Comparison of ENCODE assay signal across 16 mouse cellular contexts in genomic region chr4:129996015-129996414, GRCm38 (mm10). TPM values are rescaled to one million over a fixed set of nuclear protein-coding genes. Genes with fewer than 3 reads are reported as not detected.
A peak's percentile ranks its signal among the peaks of the same experiment; 100 is the strongest.
DNase-seq lines count a peak whose midpoint lies in the region; ATAC-seq and TF ChIP-seq lines count a peak whose summit lies in the region.
"Had no signal": no experiment of that assay in that cellular context is flagged by ENCODE, and none has a peak within 500 bp of the region (broad histone marks: within the 10 kb centered on the region; RNA-seq: fewer than 3 reads in every experiment).

No protein-coding gene starts in this region.

- in situ Hi-C loops in CH12.LX (cut with MboI; ENCODE audit: low pct_ligation_motif_present, low pct_unique_long_range_greater_than_20kb, low sequenced_read_pairs), result no loop called here

- no peak overlapping the region for H3K4me2 ChIP-seq in intestine, postnatal 0 days (replicated peaks; ENCODE audit: low read depth)
- H3K4me2 ChIP-seq in intestine, embryonic 16.5 days (ENCODE audit: low read depth, low read length), result no peak overlapping the region
- H3K4me2 ChIP-seq in lung, embryonic 14.5 days, result no peak overlapping the region
- no peak overlapping the region for H3K4me2 ChIP-seq in CH12.LX (ENCODE audit: insufficient read depth, low read depth, poor library complexity, severe bottlenecking)
- H3K4me2 ChIP-seq: embryonic facial prominence, embryonic 15.5 days; limb, embryonic 15.5 days; midbrain, embryonic 13.5 days had no signal

- H3K9me3 ChIP-seq in intestine, postnatal 0 days (ENCODE audit: control insufficient read depth), result no peaks in the 10 kb centered on the region
- H3K9me3 ChIP-seq in intestine, embryonic 16.5 days (ENCODE audit: control insufficient read depth, low read length), result no peaks in the 10 kb centered on the region
- no peaks in the 10 kb centered on the region for H3K9me3 ChIP-seq in lung, embryonic 14.5 days (ENCODE audit: low read depth, low read length)
- no peaks in the 10 kb centered on the region for H3K9me3 ChIP-seq in CH12.LX (replicated peaks; ENCODE audit: low read length)
- H3K9me3 ChIP-seq: embryonic facial prominence, embryonic 15.5 days; limb, embryonic 15.5 days; midbrain, embryonic 13.5 days had no signal

- TF ChIP-seq POLR2A in CH12.LX (IDR thresholded peaks at IDR 0.05; ENCODE audit: low read depth, low read length), result no peak

- no peak for TF ChIP-seq EP300 in CH12.LX (IDR thresholded peaks at IDR 0.05; ENCODE audit: low read length)

- peak; percentile 51 for TF ChIP-seq CTCF in intestine, postnatal 0 days (IDR thresholded peaks at IDR 0.05; ENCODE audit: low read depth)
- 0 out of 2 replicates have a peak, but pooled peaks have one; percentile 19 for TF ChIP-seq CTCF in lung, embryonic 14.5 days (IDR thresholded peaks at IDR 0.05; ENCODE audit: low read depth)
- peak; percentile 26 to 67; a peak in 2 of 4 replicates for TF ChIP-seq CTCF in CH12.LX (conservative IDR thresholded peaks at IDR 0.05 in 1 of 2, IDR thresholded peaks at IDR 0.05 in 1 of 2; ENCODE audit: low read depth in 2 of 2, low read length in 2 of 2)

- TF ChIP-seq RAD21 in CH12.LX (IDR thresholded peaks at IDR 0.05; ENCODE audit: low read depth, low read length), result peak; percentile 43

- H3K27ac ChIP-seq in intestine, postnatal 0 days (ENCODE audit: low read depth, low read length), result no peak overlapping the region
- no peak overlapping the region for H3K27ac ChIP-seq in intestine, embryonic 16.5 days (ENCODE audit: low read length)
- H3K27ac ChIP-seq in lung, embryonic 14.5 days (ENCODE audit: low read depth), result no peak overlapping the region
- H3K27ac ChIP-seq in CH12.LX (ENCODE audit: insufficient read depth, low read depth), result no peak overlapping the region
- H3K27ac ChIP-seq: embryonic facial prominence, embryonic 15.5 days; limb, embryonic 15.5 days; midbrain, embryonic 13.5 days had no signal

- no peaks in the 10 kb centered on the region for H3K36me3 ChIP-seq in intestine, postnatal 0 days (ENCODE audit: control insufficient read depth, insufficient read depth)
- H3K36me3 ChIP-seq in intestine, embryonic 16.5 days (ENCODE audit: control insufficient read depth, insufficient read depth, low read length), result no peaks in the 10 kb centered on the region
- no peaks in the 10 kb centered on the region; the same call in 1 of the 2 replicates for H3K36me3 ChIP-seq in lung, embryonic 14.5 days (ENCODE audit: insufficient read depth)
- H3K36me3 ChIP-seq in CH12.LX (replicated peaks in 1 of 2; ENCODE audit: control insufficient read depth in 1 of 2, insufficient read depth in 1 of 2, low read length in 1 of 2), result no peaks in the 10 kb centered on the region

- DNase-seq in lung, embryonic 14.5 days, result peak; percentile 18
- DNase-seq in lung, adult 18-20 months, result no peak
- DNase-seq in CH12.LX (ENCODE audit: extremely low read depth), result peak; percentile 38
- DNase-seq in neural tube, embryonic 10.5 days (ENCODE audit: extremely low spot score, low spot score), result no peak
- no peak for DNase-seq in adipocyte (ENCODE audit: low spot score)
- DNase-seq: gastrocnemius, postnatal 25 days; heart, postnatal 10 days; layer of hippocampus, postnatal 36 days had no signal

- H3K4me3 ChIP-seq in intestine, postnatal 0 days (ENCODE audit: low read depth, low read length), result no peak overlapping the region
- no peak overlapping the region for H3K4me3 ChIP-seq in intestine, embryonic 16.5 days (ENCODE audit: low read length)
- no peak overlapping the region for H3K4me3 ChIP-seq in lung, embryonic 14.5 days (ENCODE audit: low read depth, low read length)
- no peak overlapping the region for H3K4me3 ChIP-seq in CH12.LX (replicated peaks in 1 of 3; ENCODE audit: low read depth in 2 of 3, low read length in 2 of 3, poor library complexity in 1 of 3)
- H3K4me3 ChIP-seq: embryonic facial prominence, embryonic 15.5 days; limb, embryonic 15.5 days; midbrain, embryonic 13.5 days had no signal

- no peaks in the 10 kb centered on the region for H3K79me2 ChIP-seq in CH12.LX (replicated peaks; ENCODE audit: control insufficient read depth, extremely low read depth, insufficient read depth, poor library complexity, severe bottlenecking)

- dilution Hi-C loops in CH12.LX (cut with MboI; ENCODE audit: extremely low pct_ligation_motif_present, extremely low pct_unique_long_range_greater_than_20kb, low sequenced_read_pairs), result no loop called here

- 74% methylated on average over 4 of the region's 4 CpGs for WGBS in intestine, postnatal 0 days
- 76% methylated on average over 4 of the region's 4 CpGs for WGBS in intestine, embryonic 16.5 days
- WGBS in lung, embryonic 14.5 days, result 73% methylated on average over 4 of the region's 4 CpGs

- H3K27me3 ChIP-seq in intestine, postnatal 0 days (replicated peaks; ENCODE audit: control insufficient read depth, insufficient read depth, low read length), result no peaks in the 10 kb centered on the region; the same call in 1 of the 2 replicates
- 0 out of 2 replicates have a peak, but pooled peaks cover 11% of the 10 kb centered on the region for H3K27me3 ChIP-seq in intestine, embryonic 16.5 days (replicated peaks; ENCODE audit: control insufficient read depth, insufficient read depth, low read length)
- H3K27me3 ChIP-seq in lung, embryonic 14.5 days (ENCODE audit: insufficient read depth, low read length), result peaks cover 3% of the 10 kb centered on the region; the same call in 1 of the 2 replicates
- H3K27me3 ChIP-seq in CH12.LX (replicated peaks), result peaks cover 97% of the 10 kb centered on the region
- H3K27me3 ChIP-seq: embryonic facial prominence, embryonic 15.5 days had no signal

- H3K9ac ChIP-seq in intestine, postnatal 0 days (ENCODE audit: low read depth, low read length), result no peak overlapping the region
- no peak overlapping the region for H3K9ac ChIP-seq in intestine, embryonic 16.5 days (ENCODE audit: low read depth, low read length)
- H3K9ac ChIP-seq in lung, embryonic 14.5 days, result no peak overlapping the region
- H3K9ac ChIP-seq in CH12.LX (ENCODE audit: insufficient read depth, low read depth), result no peak overlapping the region
- H3K9ac ChIP-seq: embryonic facial prominence, embryonic 15.5 days; limb, embryonic 15.5 days; midbrain, embryonic 13.5 days had no signal

- ATAC-seq in intestine, postnatal 0 days, result no peak
- no peak for ATAC-seq in intestine, embryonic 16.5 days
- ATAC-seq in lung, embryonic 14.5 days (ENCODE audit: insufficient read depth), result no peak
- ATAC-seq in granulocyte monocyte progenitor cell, adult 5-6 weeks (replicated peaks; ENCODE audit: poor library complexity, severe bottlenecking), result peak; percentile 45
- ATAC-seq: CD4-positive, CD25-positive, alpha-beta regulatory T cell, adult 4 months; inflammation-experienced regulatory T-cells, adult 6 months; midbrain, embryonic 13.5 days had no signal

- H3K4me1 ChIP-seq in intestine, postnatal 0 days (replicated peaks; ENCODE audit: control insufficient read depth, insufficient read depth, low read length), result no peaks in the 10 kb centered on the region
- no peaks in the 10 kb centered on the region for H3K4me1 ChIP-seq in intestine, embryonic 16.5 days (ENCODE audit: control insufficient read depth, insufficient read depth, low read length)
- peaks cover 12% of the 10 kb centered on the region; the same call in 1 of the 2 replicates for H3K4me1 ChIP-seq in lung, embryonic 14.5 days (ENCODE audit: insufficient read depth)
- H3K4me1 ChIP-seq in CH12.LX (ENCODE audit: control insufficient read depth in 1 of 2, insufficient read depth in 2 of 2), result no peaks in the 10 kb centered on the region; a peak in 1 of 4 replicates

TF ChIP-seq in CH12.LX, 34 proteins besides CTCF, POLR2A, EP300 and RAD21:
- TF ChIP-seq BHLHE40 (IDR thresholded peaks at IDR 0.05; ENCODE audit: low read depth, low read length), result no peak
- TF ChIP-seq MAZ (IDR thresholded peaks at IDR 0.05; ENCODE audit: low read depth, low read length), result no peak
- no peak for TF ChIP-seq MXI1 (IDR thresholded peaks at IDR 0.05; ENCODE audit: low read depth, low read length)
- peak; percentile 67 for TF ChIP-seq SMC3 (IDR thresholded peaks at IDR 0.05; ENCODE audit: low read depth, low read length)

RNA-seq across cellular contexts. Expression of gene Adgrb2, which starts 11.3 kb away (rescaled TPM):
- polyA plus RNA-seq in intestine, postnatal 0 days (2015; fragmentation: Nextera tagmentation; extraction: Ambion mirVana), result 0.43 and 0.70 TPM in 2 replicates
- polyA plus RNA-seq in intestine, embryonic 16.5 days (2015; fragmentation: Nextera tagmentation; extraction: Ambion mirVana), result 0.99 and 1.0 TPM in 2 replicates
- 2.0 TPM in 2 replicates for polyA plus RNA-seq in lung, embryonic 14.5 days (2014; fragmentation: Nextera tagmentation; extraction: Ambion mirVana)
- total RNA-seq in CH12.LX (2012; rRNA removed) (0.04 and 0.08 TPM in 2 replicates), CH12.LX (2014; rRNA removed) (not detected in 2 replicates)
- not detected in 2 replicates for polyA plus RNA-seq in CH12.LX (2012; ENCODE audit: insufficient read length, low read depth)
- not detected in 2 replicates for total RNA-seq in granulocyte monocyte progenitor cell, adult 5-6 weeks (2014; fragmentation: Nextera tagmentation)
- total RNA-seq in granulocyte monocyte progenitor cell, adult 5-6 weeks (2017), result 0.13 TPM in 1 of 2 replicates, not detected in the other

RNA-seq across cellular contexts. Expression of gene Col16a1, which starts 51.6 kb away (rescaled TPM):
- polyA plus RNA-seq in intestine, postnatal 0 days (2015; fragmentation: Nextera tagmentation; extraction: Ambion mirVana), result 23.1 and 25.6 TPM in 2 replicates
- 36.3 and 45.1 TPM in 2 replicates for polyA plus RNA-seq in intestine, embryonic 16.5 days (2015; fragmentation: Nextera tagmentation; extraction: Ambion mirVana)
- 55.7 and 59.5 TPM in 2 replicates for polyA plus RNA-seq in lung, embryonic 14.5 days (2014; fragmentation: Nextera tagmentation; extraction: Ambion mirVana)
- total RNA-seq in CH12.LX (2012; rRNA removed) (0.13 TPM in 1 of 2 replicates, not detected in the other), CH12.LX (2014; rRNA removed) (not detected in 2 replicates)
- polyA plus RNA-seq in CH12.LX (2012; ENCODE audit: insufficient read length, low read depth), result not detected in 2 replicates
- total RNA-seq in granulocyte monocyte progenitor cell, adult 5-6 weeks (2014; fragmentation: Nextera tagmentation), result 0.21 TPM in 1 of 2 replicates, not detected in the other
- 0.52 and 1.9 TPM in 2 replicates for total RNA-seq in granulocyte monocyte progenitor cell, adult 5-6 weeks (2017)
- polyA plus RNA-seq: CD4-positive, CD25-positive, alpha-beta regulatory T cell, adult 4 months; inflammation-experienced regulatory T-cells, adult 6 months had no signal

Comparison
In these comparisons a context has a peak if more than half of its experiments do, and no peak if none do; other contexts are left out.
1. DNase-seq: peak in lung, embryonic 14.5 days (single experiment) and CH12.LX (single experiment); none in lung, adult 18-20 months (0 of 2), neural tube, embryonic 10.5 days (single experiment) and adipocyte (single experiment).
2. RNA of gene Col16a1, which starts 51.6 kb away (polyA plus RNA-seq): 55.7 to 59.5 TPM in lung, embryonic 14.5 days, 36.3 to 45.1 TPM in intestine, embryonic 16.5 days and 23.1 to 25.6 TPM in intestine, postnatal 0 days; not detected in CH12.LX; every median in the first group is over 10 times any median in the second.
3. Peak in every context shown above with its lines, with median percentiles within 50 percentile points of each other: CTCF ChIP-seq.